Mouse (Mus musculus) olfactory bulb, adult 2 months (tissue): ENCODE data around the gene Eif2ak4. TPM values are rescaled to one million over a fixed set of nuclear protein-coding genes. Genes with fewer than 3 reads are reported as not detected.

Experiments
- H3K27ac ChIP-seq: fragments of 200-500 bp; 2 replicates; pipeline ENCODE4 v1.5.1; 2012; ENCODE audit warnings: low read depth, low read length; ENCODE audit not compliant: insufficient read depth
- H3K4me1 ChIP-seq: fragments of 200-500 bp; 2 replicates; pipeline ENCODE4 v1.6.1; 2012; ENCODE audit warnings: low read length; ENCODE audit not compliant: control insufficient read depth, insufficient read depth
- H3K4me3 ChIP-seq: fragments of 200-500 bp; 2 replicates; pipeline ENCODE4 v1.5.1; 2012; ENCODE audit warnings: mild to moderate bottlenecking, low read depth, low read length, moderate library complexity; ENCODE audit not compliant: insufficient read depth
- CTCF ChIP-seq: fragments of 200-500 bp; IDR thresholded peaks from 2 replicates; pipeline ENCODE4 v1.5.1; 2012; ENCODE audit warnings: low read depth, mild to moderate bottlenecking, low read length, moderate library complexity; ENCODE audit not compliant: insufficient read depth
- POLR2A ChIP-seq: fragments of 200-500 bp; IDR thresholded peaks from 2 replicates; pipeline ENCODE4 v1.6.1; 2012; ENCODE audit warnings: mild to moderate bottlenecking, low read depth, low read length, moderate library complexity; ENCODE audit not compliant: insufficient read depth
- WGBS: fragments of 180-500 bp; shearing (Covaris S2); methylation state at CpG from one replicate; pipeline ENCODE4 v1.1.7; 2018; 5-methylcytosine and 5-hydroxymethylcytosine counted together
- polyA plus RNA-seq: library from polyadenylated mRNA; stranded (reverse); fragments of >200 nt; gene quantifications from 2 replicates; pipeline ENCODE4 v1.2.4, GENCODE M21; 2012; ENCODE audit warnings: low replicate concordance; ENCODE audit not compliant: missing spikeins, insufficient read depth, insufficient read length

Eif2ak4 gene
- polyA plus RNA-seq, 1 experiment = not detected

- no peak for TF ChIP-seq POLR2A
- no peak for TF ChIP-seq CTCF
- no peak overlapping the region for H3K27ac ChIP-seq
- peaks cover 9% of the 10 kb centered on the region for H3K4me1 ChIP-seq
- 68% methylated on average over 5 of the region's 5 CpGs for WGBS
- no peak overlapping the region for H3K4me3 ChIP-seq
These were observed 134.8 kb downstream of the Eif2ak4 start for GRCm38 (mm10) chr2:118523163-118523730.

- Histone ChIP-seq H3K27ac (no peak overlapping the region), H3K4me3 (no peak overlapping the region), H3K4me1 (peaks cover 14% of the 10 kb centered on the region)
- no peak for TF ChIP-seq CTCF
- WGBS = 89% methylated on average over 3 of the region's 3 CpGs
These were observed 136.4 kb downstream of the Eif2ak4 start for GRCm38 (mm10) chr2:118524811-118525210.

Other genes starting within 250 kb of the Eif2ak4 start
- gene Fsip1, start 131.7 kb upstream of the Eif2ak4 start, polyA plus RNA-seq = not detected in 2 replicates
- not detected in 2 replicates for gene Gpr176, start 15.2 kb upstream of the Eif2ak4 start, polyA plus RNA-seq
- gene Srp14, start 91.1 kb downstream of the Eif2ak4 start, polyA plus RNA-seq = 413 and 726 TPM in 2 replicates
- gene Bmf, start 161.1 kb downstream of the Eif2ak4 start, polyA plus RNA-seq = not detected in 2 replicates
- gene Bub1b, start 209.6 kb downstream of the Eif2ak4 start, polyA plus RNA-seq = not detected in 2 replicates